Mouse (Mus musculus) G1E (cell line): ENCODE data around the gene Gpsm2.

Experiments
- CTCF ChIP-seq: IDR thresholded peaks from 2 replicates; pipeline ENCODE4 v1.5.1; 2012; ENCODE audit warnings: low read depth, low read length, inconsistent platforms, mixed read lengths
- GATA2 ChIP-seq: IDR thresholded peaks from 2 replicates; pipeline ENCODE4 v1.6.1; 2012; ENCODE audit warnings: low read depth, low read length, inconsistent platforms, borderline replicate concordance
- TAL1 ChIP-seq: conservative IDR thresholded peaks from 2 replicates; pipeline ENCODE4 v1.6.1; 2012; ENCODE audit warnings: low read depth, low read length, inconsistent platforms, mixed read lengths

- no peak for TF ChIP-seq CTCF
- no peak for TF ChIP-seq TAL1
- TF ChIP-seq GATA2: no peak
Observed at GRCm38 (mm10) chr3:108702789-108703188, 19.3 kb downstream of the Gpsm2 start.
